Mouse (Mus musculus): Measurements from ENCODE around the gene Sumo1.
A peak's percentile ranks its signal among the peaks of the same experiment; 100 is the strongest.
"Not testable (repeated sequence)": the region's sequence is repeated elsewhere in the genome, so short reads cannot be mapped to it uniquely, and the experiment has no call there.

Gene Sumo1

GRCm38 (mm10) chr1:59670641-59671168 is at the start of gene Sumo1:
TSS of gene Sumo1 (minus strand) at chr1:59670834.
- peak; percentile 99 for DNase-seq

GRCm38 (mm10) chr1:59719900-59720299 is 49.3 kb upstream of the Sumo1 start:
- DNase-seq: peak; percentile 62

GRCm38 (mm10) chr1:59701766-59702165 is 31.1 kb upstream of the Sumo1 start:
- no peak for DNase-seq

GRCm38 (mm10) chr1:59698207-59698606 is 27.6 kb upstream of the Sumo1 start:
- DNase-seq: peak; percentile 30

DNA sequence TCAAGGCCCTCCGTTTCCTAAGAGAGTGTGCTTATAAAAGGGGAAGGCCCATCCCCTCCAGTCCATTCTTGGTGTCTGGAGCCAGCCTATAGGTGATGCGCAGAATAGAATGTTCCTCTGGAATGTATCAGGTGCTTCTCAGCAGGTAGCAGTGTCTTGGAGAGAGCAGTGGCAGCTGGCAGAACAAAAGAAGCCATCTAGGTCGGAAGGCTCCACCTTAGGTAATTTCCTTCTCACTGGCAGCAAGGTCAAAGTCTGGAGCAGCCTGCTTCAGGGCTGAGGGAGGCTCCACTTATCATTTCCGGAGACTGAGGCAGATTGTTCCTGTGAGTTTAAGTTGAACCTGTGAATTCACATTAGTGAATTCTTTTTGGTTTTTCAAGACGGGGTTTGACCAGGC is 27.1 kb upstream of the Sumo1 start:
- peak; percentile 81 for DNase-seq

DNA sequence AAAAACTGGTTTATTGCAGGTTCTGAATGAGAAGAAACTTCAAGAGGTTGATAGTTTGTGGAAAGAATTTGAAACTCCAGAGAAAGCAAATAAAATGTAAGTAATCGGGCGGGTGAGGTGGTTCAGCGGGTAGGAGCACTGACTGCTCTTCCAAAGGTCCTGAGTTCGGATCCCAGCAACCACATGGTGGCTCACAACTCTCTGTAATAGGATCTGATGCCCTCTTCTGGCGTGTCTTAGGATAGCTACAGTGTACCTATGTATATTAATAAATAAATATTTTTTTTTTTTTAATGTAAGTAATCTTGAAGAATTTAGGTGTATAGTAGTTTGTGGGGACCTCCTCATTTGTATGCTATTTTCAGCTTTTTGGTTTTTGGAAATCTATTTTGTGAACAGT is 19.8 kb upstream of the Sumo1 start:
- DNase-seq: no peak

DNA sequence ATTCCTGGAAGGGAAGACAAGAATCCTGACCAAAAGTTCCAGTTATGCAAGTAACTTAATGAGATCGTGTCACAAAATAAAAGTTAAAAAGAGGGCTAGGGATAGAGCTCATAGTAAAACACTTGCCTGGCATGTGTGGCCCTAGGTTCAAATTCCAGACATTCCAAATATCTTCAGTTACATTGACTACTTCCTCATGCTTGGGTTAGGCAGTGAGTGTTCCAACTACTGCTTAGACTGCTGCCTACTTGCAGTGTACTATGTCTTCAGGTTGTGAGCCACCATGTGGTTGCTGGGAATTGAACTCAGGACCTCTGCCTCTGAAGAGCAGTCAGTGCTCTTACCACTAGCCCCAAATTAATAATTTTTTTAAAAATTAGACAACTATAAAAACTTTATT is 16.9 kb upstream of the Sumo1 start:
- no peak for DNase-seq

DNA sequence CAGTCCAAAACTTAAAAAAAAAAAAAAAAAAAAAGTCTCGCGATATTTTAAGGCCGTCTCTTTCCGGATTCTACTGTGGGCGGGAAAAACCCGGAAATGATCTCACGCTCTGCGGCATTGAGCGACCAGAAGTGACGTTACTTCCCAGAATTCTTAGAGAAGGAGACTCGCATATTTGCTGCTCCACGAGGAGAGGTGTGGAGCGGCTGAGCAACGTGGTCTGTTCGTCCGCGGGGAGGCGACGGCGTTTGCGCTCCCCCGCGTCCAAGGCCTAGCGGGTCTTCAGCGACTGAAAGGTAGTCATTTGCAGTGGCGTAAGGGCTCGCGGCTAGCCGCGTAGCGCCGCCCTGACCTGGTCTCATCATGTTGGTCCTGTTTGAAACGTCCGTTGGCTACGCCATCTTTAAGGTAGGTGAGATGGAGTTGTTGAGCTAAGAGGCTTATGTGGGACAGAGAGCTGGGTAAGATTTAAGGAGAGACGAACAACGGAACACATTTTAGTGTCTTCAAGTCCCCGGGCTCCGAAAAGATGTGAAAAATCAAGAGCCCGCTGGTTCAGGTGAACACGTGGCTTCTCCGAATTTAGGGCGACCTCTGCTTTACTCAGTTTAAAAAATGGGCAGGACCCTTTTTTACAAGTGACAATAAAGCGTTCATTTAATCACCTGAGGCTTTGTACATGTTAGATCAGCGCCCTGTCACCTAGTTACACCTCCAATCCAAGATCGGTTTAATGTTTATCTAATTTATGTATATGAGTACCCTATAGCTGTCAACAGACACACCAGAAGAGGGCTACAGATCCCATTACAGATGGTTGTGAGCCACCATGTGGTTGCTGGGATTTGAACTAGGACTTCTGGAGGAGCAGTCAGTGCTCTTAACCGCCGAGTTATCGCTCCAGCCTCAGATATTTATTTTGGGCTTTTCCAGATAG is 14.5 kb upstream of the Sumo1 start, which contains the start of gene Nop58:
TSS of gene Nop58 (plus strand) at position 153 of the 937 bp plus-strand sequence.
- DNase-seq: peak; percentile 99

- peak; percentile 91 for DNase-seq
Measured at GRCm38 (mm10) chr1:59683926-59684818, 13.5 kb upstream of the Sumo1 start.

GRCm38 (mm10) chr1:59673661-59674060 is 3.0 kb upstream of the Sumo1 start:
- no peak for DNase-seq

DNA sequence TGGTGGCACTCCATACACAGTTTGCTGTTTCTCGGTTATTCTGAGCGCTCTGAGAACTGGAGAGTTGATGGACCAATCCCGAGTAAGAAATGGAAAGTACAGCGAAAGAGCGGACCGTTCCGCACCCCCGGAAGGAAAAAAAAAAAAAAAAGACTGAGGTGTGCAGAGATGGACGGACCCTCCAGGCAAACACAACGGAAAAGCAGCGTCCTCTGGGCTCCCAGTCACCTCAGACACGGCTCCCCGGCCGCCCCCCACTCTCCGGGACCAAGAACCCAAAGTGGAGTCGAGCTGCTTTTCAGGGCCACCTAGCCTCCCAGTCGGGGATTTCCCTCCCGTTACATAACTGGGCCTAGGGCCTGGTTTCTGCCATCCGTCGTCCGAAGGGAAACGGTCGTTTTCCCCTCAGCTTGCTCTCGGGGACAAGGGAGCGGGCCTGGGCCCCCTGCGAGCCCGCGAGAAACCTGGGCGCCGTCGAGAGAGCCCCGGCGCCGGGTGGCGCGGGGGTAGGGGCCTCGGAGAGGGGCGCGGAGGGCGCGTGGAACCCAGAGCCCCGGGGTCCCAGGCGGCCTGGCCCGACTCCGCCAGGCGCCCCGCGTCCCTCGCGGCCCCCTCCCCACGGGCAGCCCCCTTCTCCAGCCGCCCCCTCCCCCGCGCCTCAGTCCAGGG is 538 bp downstream of the Sumo1 start:
- DNase-seq: peak; percentile 94

- no peak for DNase-seq
Measured at GRCm38 (mm10) chr1:59668871-59669270, 1.8 kb downstream of the Sumo1 start.

GRCm38 (mm10) chr1:59663456-59664135 is 7.0 kb downstream of the Sumo1 start:
- no peak for DNase-seq

- no peak for DNase-seq
Measured at GRCm38 (mm10) chr1:59656244-59657171, 14.1 kb downstream of the Sumo1 start.

DNA sequence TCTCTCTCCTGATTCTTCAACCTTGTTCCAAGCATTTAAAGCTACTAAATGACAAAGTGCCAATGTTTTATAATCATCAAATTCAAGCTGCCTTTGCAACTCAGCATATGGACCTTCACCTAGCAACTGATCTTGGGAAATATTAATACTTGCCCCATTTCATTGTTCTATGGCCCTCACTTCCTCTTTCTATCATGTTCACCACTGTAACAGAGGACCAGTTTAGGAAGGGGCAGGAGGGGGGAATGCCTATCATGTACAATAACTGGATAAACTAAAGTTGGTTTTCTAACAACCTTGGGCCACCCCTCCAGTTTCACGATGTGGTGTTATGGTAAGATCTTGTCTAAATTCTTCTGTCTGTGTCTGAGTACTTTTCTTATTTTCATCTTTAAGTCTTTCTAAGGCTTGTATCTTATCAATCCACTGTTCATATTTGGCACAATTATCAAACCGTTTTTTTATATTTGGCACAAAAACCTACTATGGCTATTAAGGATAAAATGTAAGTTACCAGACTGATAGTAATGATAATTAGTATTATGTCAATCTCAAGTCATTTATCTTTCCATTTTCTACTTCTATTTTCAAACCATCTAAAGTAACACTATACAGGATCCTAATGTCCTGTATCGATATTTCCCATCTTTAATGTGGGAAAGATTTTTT is 17.3 kb downstream of the Sumo1 start:
- DNase-seq: no peak

- peak; percentile 64 for DNase-seq
Measured at GRCm38 (mm10) chr1:59651201-59651819, 19.3 kb downstream of the Sumo1 start.

DNA sequence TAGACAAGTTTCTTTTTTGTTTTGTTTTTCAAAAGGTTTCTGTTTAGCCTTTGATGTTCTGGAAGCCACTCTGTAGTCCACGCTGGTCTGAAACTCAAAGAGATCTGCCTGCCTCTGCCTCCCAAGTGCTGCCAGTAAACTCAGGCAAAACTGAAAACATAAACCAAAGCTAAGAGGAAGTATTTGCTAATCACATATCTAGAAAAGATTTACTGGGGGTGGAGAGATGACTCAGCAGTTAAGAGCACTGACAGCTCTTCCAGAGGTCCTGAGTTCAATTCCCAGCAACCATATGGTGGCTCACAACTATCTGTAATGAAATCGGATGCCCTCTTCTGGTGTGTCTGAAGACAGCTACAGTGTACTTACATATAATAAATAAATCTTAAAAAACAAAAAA is 24.1 kb downstream of the Sumo1 start:
- not testable (repeated sequence) for DNase-seq

GRCm38 (mm10) chr1:59642488-59642887 is 28.1 kb downstream of the Sumo1 start:
- no peak for DNase-seq

GRCm38 (mm10) chr1:59638371-59638770 is 32.3 kb downstream of the Sumo1 start:
- DNase-seq: peak; percentile 13

DNA sequence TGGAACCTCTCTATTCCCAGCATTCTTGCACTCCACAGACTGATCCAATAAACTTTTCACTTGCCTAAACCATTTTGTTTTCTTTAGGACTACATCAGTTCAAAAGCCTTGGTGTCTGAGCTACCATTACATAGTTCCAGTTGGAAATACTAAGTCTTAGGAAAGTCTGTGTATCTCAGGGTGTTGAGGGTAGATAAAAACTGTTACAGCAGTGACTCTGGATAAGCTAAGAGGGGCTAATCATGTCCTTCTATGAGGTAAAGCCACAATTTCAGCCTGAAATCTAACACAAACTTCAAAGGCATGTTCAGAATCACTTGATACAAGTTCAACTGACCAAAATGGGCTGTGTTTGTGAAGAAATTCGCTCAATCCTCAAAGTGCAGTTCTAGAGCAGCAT is 34.3 kb downstream of the Sumo1 start:
- DNase-seq: no peak

Measured in heart, adult 11 months (tissue).